Mouse (Mus musculus) inflammation-experienced regulatory T-cells, adult 6 months (primary cell): Measurements from ENCODE around the gene Plcl1. TPM values are rescaled to one million over a fixed set of nuclear protein-coding genes. Genes with fewer than 3 reads are reported as not detected.

ENCODE experiments used
- ATAC-seq: one replicate; pipeline ENCODE4 v1.8.0; 2017
- polyA plus RNA-seq, 3 experiments: library from polyadenylated mRNA; unstranded; fragments of 100-300 nt; shearing (Covaris generic); gene quantifications; one replicate each; pipeline ENCODE4 v1.2.1; 2017

Gene Plcl1
- polyA plus RNA-seq, 3 experiments from 2014 or later = 0.49 to 3.0 (median 2.5) TPM

DNA sequence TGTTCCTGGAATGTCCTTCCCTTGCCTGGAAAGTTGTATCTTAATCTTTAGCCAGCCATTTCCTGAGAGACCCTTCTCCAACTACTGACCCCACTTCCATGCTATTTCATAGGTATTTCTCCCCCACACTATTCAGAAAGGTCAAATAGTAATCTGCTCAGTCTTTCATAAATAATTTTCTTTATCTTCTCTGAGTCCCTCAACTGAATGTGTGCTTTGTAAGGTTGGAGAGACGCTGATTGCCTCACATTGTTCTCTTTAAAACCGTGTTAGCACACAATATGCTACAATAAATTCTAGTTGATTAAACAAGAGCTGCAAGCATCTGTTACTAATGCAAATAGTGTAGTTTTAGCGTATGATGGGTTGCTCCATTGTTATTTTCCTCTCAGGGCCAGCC is 300.0 kb downstream of the Plcl1 start:
- no peak for ATAC-seq

GRCm38 (mm10) chr1:55706933-55707332 is 301.2 kb downstream of the Plcl1 start:
- ATAC-seq = no peak

DNA sequence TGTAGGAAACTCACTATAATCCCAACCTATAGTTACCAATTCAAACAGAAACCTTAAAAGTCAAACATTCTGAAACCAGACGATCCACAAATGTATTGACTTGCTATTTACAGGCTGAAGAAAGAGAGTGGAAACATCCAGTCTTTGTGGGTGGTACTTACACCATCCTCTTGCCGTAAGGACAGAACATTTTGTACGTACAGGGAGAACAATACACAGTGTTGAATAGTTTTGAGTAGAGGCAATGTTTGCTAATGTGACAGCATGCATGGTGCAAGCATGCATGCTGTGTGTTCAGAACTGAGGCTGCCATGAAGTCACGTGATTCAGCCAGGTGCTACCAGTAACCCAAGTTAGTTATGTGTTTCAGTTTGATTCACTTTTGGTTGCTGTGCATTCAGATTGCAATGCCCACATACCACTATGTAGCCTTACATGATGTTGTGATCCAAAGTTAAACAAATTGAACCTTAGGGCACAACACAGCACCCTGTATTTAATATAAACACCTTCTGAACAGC is 311.6 kb downstream of the Plcl1 start:
- ATAC-seq = no peak

DNA sequence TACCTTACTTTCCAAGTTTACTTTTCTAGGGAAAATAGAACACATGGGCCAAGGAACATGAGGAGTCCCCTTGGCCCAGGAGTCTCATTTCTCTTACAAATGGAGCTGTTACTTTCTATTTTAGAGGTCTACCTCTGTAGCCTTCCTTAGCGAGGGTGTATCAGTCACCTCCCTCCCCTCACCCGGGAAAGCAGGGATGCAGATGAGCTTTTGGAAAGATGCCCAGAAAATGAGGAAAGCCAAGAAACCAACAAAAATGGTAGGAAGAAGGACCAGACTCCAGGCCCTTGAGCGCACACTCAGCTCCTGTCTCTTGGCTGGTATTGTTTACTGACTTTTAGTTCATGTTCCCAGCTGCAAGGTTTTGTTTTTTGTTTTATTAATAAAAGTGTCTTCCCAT is 319.7 kb downstream of the Plcl1 start:
- ATAC-seq = no peak

GRCm38 (mm10) chr1:55729332-55729731 is 323.6 kb downstream of the Plcl1 start:
- ATAC-seq = no peak

- ATAC-seq = no peak
These were observed 327.2 kb downstream of the Plcl1 start for GRCm38 (mm10) chr1:55732951-55733350.

DNA sequence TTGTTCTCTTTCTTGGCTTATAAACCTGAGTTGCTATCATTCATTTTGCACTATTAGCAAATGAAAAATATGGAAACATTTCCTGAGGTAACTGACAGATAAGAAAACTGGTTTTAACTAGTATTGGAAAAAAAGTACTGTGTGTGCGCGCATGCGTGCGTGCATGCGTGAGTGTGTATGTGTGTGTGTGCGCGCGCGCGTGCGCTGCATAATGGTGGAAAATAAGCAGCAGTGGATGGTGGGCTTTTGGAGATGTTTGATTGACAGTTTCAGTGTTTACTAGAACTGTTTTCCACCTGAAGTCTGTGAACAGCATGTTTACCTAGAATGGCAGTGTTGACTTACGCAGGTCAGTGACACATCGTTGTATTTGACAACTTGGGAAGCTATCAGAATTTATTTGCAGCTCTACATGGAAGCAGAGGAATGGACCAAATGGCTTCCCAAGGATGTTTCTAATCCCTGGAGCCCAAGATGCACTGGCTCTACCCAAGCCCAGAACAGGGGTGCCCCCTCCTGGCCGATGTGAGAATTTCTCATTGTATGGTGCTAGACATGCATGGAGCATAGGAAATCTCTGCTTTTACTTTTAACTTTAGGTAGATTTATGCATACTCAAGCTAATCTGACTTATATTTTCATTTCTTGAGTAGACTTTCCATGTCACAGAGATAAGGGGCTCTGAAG is 330.5 kb downstream of the Plcl1 start:
- ATAC-seq = peak; percentile 67

- ATAC-seq = no peak
These were observed 331.1 kb downstream of the Plcl1 start for GRCm38 (mm10) chr1:55736762-55737288.

DNA sequence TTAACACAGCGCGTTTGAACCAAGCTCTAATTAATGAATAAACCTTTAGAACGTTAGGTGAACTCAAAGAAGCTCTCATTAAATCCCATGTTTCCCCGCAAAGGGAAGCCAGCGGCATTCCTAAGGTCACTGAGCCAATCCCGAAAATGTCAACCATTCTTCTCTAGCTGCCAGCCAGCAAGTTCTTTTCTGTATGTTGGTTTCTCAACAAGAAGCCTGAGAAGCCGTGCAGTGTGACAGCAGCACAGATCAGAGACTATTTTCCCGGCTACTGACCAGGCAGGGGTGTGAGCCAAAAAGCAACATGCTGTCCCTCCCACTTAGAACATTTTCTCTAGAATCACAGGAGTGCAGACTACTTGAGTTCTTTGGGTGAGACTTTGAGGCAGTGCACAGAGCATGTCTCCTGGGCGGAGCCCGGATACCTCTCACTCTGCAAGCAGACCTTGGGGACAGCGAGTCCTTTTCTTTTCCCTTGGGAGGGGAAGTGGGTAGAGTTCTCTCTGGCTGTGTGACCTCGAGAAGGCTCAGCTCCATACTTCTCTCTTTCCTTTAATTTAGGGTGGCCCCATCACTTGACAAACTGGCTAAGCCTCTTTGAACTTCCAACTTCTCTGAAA is 333.1 kb downstream of the Plcl1 start:
- ATAC-seq = no peak

DNA sequence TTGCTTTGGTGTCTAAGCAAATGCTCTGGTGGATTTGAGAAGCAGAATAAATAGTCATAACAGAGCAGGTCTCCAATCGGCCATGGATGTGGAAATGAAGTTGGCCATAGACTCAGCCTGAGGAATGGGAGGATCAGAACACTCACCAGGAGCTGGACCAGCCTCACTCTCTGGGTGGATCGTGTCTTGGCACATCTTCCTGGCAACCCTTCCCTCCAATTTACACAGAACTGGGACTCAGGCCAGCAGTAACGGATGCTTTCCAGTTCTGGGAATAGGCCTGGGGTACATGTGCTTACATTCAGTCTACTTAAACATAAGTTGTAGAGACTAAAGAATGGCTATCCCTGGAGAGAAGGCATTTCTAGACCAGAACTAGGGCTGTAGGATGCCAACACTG is 336.2 kb downstream of the Plcl1 start:
- no peak for ATAC-seq

DNA sequence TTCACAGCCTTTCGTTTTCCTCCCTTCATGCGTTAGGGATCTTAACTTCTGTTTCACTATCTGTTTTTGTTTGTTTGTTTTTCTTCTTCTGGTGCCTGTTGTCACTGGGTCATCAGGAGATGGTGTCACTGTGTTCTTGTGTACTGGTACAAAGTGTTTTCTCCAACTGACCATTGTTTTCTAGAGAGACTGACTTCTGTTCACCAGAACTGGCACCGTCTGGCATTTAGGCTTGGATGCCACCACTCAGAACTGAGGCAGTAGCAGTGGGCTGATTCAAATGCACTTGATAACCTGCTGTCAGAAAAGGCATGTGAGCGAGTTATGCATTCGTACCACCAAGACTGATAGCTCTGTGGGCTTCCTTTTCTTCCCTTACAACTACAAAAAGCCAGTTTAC is 342.8 kb downstream of the Plcl1 start:
- no peak for ATAC-seq

DNA sequence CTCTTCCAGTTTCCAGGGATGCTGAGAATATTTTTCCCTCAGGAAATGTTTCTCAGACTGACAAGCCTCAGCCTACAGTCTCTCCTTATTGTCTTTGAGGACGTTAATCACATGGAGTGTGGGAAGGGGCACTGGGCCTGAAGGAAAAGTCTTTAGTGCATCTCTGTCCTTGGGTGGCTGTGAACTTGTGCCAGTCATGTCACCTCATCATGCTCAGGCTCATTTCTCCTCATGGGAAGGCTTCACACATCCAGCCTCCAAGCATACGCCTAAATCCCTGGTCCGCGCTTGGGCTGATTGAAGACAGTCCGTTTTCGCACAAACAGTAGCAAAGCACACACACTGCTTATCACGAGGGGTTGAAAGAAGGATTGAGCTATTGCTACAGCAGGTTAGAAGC is 344.0 kb downstream of the Plcl1 start:
- no peak for ATAC-seq

DNA sequence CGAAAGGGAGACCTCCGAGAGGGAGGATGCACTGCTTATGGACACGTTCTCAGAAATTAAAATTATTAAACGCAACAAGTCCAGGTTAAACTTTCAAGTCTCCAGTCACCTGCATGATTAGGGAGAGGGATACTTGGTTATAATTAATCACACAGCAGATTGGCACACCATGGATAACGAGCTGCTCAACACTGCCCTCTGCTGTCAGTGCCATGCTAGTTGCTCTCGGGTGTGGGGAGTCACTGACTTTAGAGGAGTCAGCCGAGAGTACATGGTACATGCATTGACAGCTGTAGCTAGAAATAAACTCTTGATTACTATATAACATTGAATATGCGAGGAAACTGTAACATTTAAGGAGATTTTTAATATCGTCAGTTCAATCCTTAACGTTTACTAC is 350.0 kb downstream of the Plcl1 start:
- ATAC-seq = no peak

GRCm38 (mm10) chr1:55762284-55762683 is 356.6 kb downstream of the Plcl1 start:
- no peak for ATAC-seq

DNA sequence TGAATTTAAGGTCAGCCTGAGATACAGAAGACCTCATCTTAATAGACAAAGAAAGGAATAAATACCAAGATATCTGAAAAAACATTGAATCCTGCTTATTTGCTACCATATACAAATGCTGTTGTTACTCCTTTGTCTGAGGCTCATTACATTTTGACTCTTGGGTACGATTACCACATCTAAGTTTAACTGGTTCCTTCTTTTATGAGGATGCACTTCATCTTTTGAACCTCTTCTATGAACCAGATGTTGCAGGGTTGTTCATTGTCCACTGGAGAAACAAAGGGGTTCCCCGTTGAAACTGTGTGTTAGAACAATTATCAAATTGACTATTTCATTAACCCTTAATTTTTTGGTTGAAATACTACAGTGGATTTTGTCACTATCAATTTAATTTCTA is 357.4 kb downstream of the Plcl1 start:
- ATAC-seq = no peak

GRCm38 (mm10) chr1:55766743-55767142 is 361.0 kb downstream of the Plcl1 start:
- no peak for ATAC-seq

GRCm38 (mm10) chr1:55770072-55770785 is 364.5 kb downstream of the Plcl1 start:
- no peak for ATAC-seq

DNA sequence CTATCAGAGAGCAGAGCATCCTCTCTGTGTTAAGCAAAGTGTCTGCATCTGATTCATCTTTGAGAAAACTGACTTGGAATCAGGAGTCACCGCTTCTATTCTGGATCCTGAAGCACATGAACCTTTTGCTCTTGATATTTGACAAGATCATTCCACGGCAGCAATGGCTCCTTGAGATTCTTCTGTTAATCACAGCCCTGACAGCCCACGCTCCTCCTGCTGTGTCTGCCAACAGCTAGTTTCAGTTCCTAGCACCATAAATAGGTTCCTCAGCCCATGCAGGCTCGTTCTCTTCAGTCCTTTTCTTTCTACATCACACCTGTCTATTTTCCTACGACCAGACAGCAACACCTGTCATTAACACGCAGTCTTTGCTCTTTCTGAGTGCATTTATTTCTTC is 387.1 kb downstream of the Plcl1 start:
- no peak for ATAC-seq

Other genes starting within 250 kb of the Plcl1 start
- 1 to 10 TPM; 1.4 to 4.8 (median 3.6) TPM for gene Rftn2, start 179.1 kb upstream of the Plcl1 start, polyA plus RNA-seq
- 1 to 10 TPM; 2.1 to 3.5 (median 3.1) TPM for gene Mars2, start 168.7 kb upstream of the Plcl1 start, polyA plus RNA-seq
- 1 to 10 TPM in 1 of 3 experiments, under 1 TPM in 1, not detected in 1; 0.70 to 1.0 TPM for gene Boll, start 42.5 kb upstream of the Plcl1 start, polyA plus RNA-seq